11 mouse cellular contexts compared by ENCODE assay signal in genomic region chr1:20996603-20997327, GRCm38 (mm10). TPM values are rescaled to one million over a fixed set of nuclear protein-coding genes. Genes with fewer than 3 reads are reported as not detected.
DNase-seq lines count a peak whose midpoint lies in the region; ATAC-seq lines count a peak whose summit lies in the region.
"Had no signal": no experiment of that assay in that cellular context is flagged by ENCODE, and none has a peak within 500 bp of the region (broad histone marks: within the 10 kb centered on the region; RNA-seq: fewer than 3 reads in every experiment).

No protein-coding gene starts in this region.

- peak; percentile 73 for ATAC-seq in kidney, embryonic 14.5 days (ENCODE audit: low FRiP score, low TSS enrichment)

- H3K27me3 ChIP-seq in kidney, embryonic 14.5 days (ENCODE audit: control insufficient read depth, insufficient read depth, low read length): no peaks in the 10 kb centered on the region

- no peak overlapping the region for H3K4me3 ChIP-seq in kidney, embryonic 14.5 days (ENCODE audit: low read length)
- H3K4me3 ChIP-seq: erythroblast, embryonic 14.5 days had no signal

- H3K4me2 ChIP-seq in kidney, embryonic 14.5 days (replicated peaks; ENCODE audit: low read depth, low read length): no peak overlapping the region

- no peak overlapping the region for H3K27ac ChIP-seq in kidney, embryonic 14.5 days (ENCODE audit: low read depth, low read length)

- WGBS in kidney, embryonic 14.5 days: 37% methylated on average over 17 of the region's 17 CpGs

- peaks cover 4% of the 10 kb centered on the region; the same call in 1 of the 2 replicates for H3K4me1 ChIP-seq in kidney, embryonic 14.5 days (ENCODE audit: control insufficient read depth, insufficient read depth, low read length)

- no peak for DNase-seq in kidney, adult 9 months
- DNase-seq in Muller cell, postnatal 12 days (ENCODE audit: inconsistent ontology term): peak; percentile 54
- DNase-seq in embryo, embryonic 9.5 days (ENCODE audit: extremely low spot score): peak; percentile 48
- peak; percentile 33 for DNase-seq in lung, postnatal 36 days
- no peak for DNase-seq in urinary bladder, postnatal 10 days (ENCODE audit: low spot score)
- DNase-seq in urinary bladder, adult 2 months (ENCODE audit: low spot score): no peak
- DNase-seq: cerebellum, adult 11 months; right cerebral cortex, postnatal 14 days; thymus, adult 18-20 months had no signal

- 0 out of 2 replicates have a peak overlapping the region, but pooled peaks have one; percentile 18 for H3K9ac ChIP-seq in kidney, embryonic 14.5 days (ENCODE audit: low read depth, low read length)

- H3K9me3 ChIP-seq in kidney, embryonic 14.5 days (ENCODE audit: control insufficient read depth, low read length): no peaks in the 10 kb centered on the region

- H3K36me3 ChIP-seq in kidney, embryonic 14.5 days (ENCODE audit: control insufficient read depth, insufficient read depth, low read length): peaks cover 14% of the 10 kb centered on the region

RNA-seq across cellular contexts. Expression of gene Efhc1, which starts 45.3 kb away (rescaled TPM):
- 2.4 and 3.4 TPM in 2 replicates for polyA plus RNA-seq in kidney, embryonic 14.5 days (2014; fragmentation: Nextera tagmentation; extraction: Ambion mirVana)
- 3.2 and 4.4 TPM in 2 replicates for polyA plus RNA-seq in urinary bladder, adult 2 months (2012; rRNA removed)
- polyA plus RNA-seq: erythroblast, embryonic 14.5 days had no signal

Comparison
In these comparisons a context has a peak if more than half of its experiments do, and no peak if none do; other contexts are left out.
1. DNase-seq: peak in Muller cell, postnatal 12 days (single experiment), embryo, embryonic 9.5 days (single experiment) and lung, postnatal 36 days (single experiment); none in kidney, adult 9 months (single experiment), urinary bladder, postnatal 10 days (single experiment) and urinary bladder, adult 2 months (single experiment).